Mouse (Mus musculus) embryonic facial prominence, embryonic 11.5 days (tissue): ENCODE results near the gene Atp6v0e2. TPM values are rescaled to one million over a fixed set of nuclear protein-coding genes. Genes with fewer than 3 reads are reported as not detected.
"Not testable (repeated sequence)": the region's sequence is repeated elsewhere in the genome, so short reads cannot be mapped to it uniquely, and the experiment has no call there.

Experiments
- ATAC-seq: fragments of 200-750 bp; cut with Nextera tagmentation; replicated peaks from 2 replicates; pipeline ENCODE4 v1.8.0; 2017; ENCODE audit warnings: low read depth; ENCODE audit not compliant: insufficient number of reproducible peaks, low FRiP score, low TSS enrichment
- DNase-seq: peaks from one replicate; pipeline ENCODE4 v3.0.0-alpha.2; 2015; ENCODE audit warnings: low spot score
- H3K27ac ChIP-seq: fragments of 300-500 bp; sonication (generic); replicated peaks from 2 replicates; pipeline ENCODE4 v1.5.1; 2014; ENCODE audit warnings: mild to moderate bottlenecking, low read depth, low read length, control low read depth
- H3K27me3 ChIP-seq: fragments of 300-500 bp; sonication (generic); 2 replicates; pipeline ENCODE4 v1.6.1; 2014; ENCODE audit warnings: mild to moderate bottlenecking, low read length, moderate library complexity, mixed read lengths; ENCODE audit not compliant: control insufficient read depth, insufficient read depth
- H3K36me3 ChIP-seq: fragments of 300-500 bp; sonication (generic); replicated peaks from 2 replicates; pipeline ENCODE4 v1.6.1; 2014; ENCODE audit warnings: low read depth, mild to moderate bottlenecking, low read length, moderate library complexity, mixed read lengths; ENCODE audit not compliant: control insufficient read depth, insufficient read depth
- H3K4me1 ChIP-seq: fragments of 300-500 bp; sonication (generic); 2 replicates; pipeline ENCODE4 v1.6.1; 2014; ENCODE audit warnings: low read length, mixed read lengths; ENCODE audit not compliant: control insufficient read depth, insufficient read depth
- H3K4me2 ChIP-seq: fragments of 300-500 bp; sonication (generic); 2 replicates; pipeline ENCODE4 v1.6.1; 2014; ENCODE audit warnings: low read depth, mild to moderate bottlenecking, control low read depth, low read length, moderate library complexity
- H3K4me3 ChIP-seq: fragments of 300-500 bp; sonication (generic); 2 replicates; pipeline ENCODE4 v1.5.1; 2014; ENCODE audit warnings: low read depth, low read length, control low read depth
- H3K9ac ChIP-seq: fragments of 300-500 bp; sonication (generic); replicated peaks from 2 replicates; pipeline ENCODE4 v1.6.1; 2014; ENCODE audit warnings: mild to moderate bottlenecking, control low read depth, low read length
- H3K9me3 ChIP-seq: fragments of 300-500 bp; sonication (generic); replicated peaks from 2 replicates; pipeline ENCODE4 v1.6.1; 2016; ENCODE audit warnings: mild to moderate bottlenecking, low read length, inconsistent platforms, mixed read lengths; ENCODE audit not compliant: control insufficient read depth
- WGBS: fragments of 180-500 bp; shearing (Covaris S2); extraction: QIAGEN DNeasy Blood & Tissue Kit; methylation state at CpG from one replicate; pipeline ENCODE4 v1.1.7; 2014; 5-methylcytosine and 5-hydroxymethylcytosine counted together
- polyA plus RNA-seq: library from polyadenylated mRNA; unstranded; fragments of >200 nt; fragmentation: Nextera tagmentation; extraction: Ambion mirVana; gene quantifications from 2 replicates; pipeline ENCODE4 v1.2.1, GENCODE M21; 2014

Gene Atp6v0e2
- polyA plus RNA-seq, 1 experiment from 2014 or later, result 18.9 TPM

- no peak overlapping the region for H3K27ac ChIP-seq
- H3K27me3 ChIP-seq, result no peaks in the 10 kb centered on the region
- DNase-seq (peak; percentile 88), ATAC-seq (peak; percentile 94)
- no peaks in the 10 kb centered on the region for H3K36me3 ChIP-seq
- H3K4me3 ChIP-seq, result peak overlapping the region; percentile 45
- WGBS, result under 1% methylated on average over 26 of the region's 26 CpGs
- H3K9me3 ChIP-seq, result no peaks in the 10 kb centered on the region
- H3K4me1 ChIP-seq, result no peaks in the 10 kb centered on the region
- peak overlapping the region; percentile 77 for H3K4me2 ChIP-seq
- H3K9ac ChIP-seq, result peak overlapping the region; percentile 61
Observed at GRCm38 (mm10) chr6:48504241-48504854, 33.1 kb upstream of the Atp6v0e2 start.

- Histone ChIP-seq H3K9ac (no peak overlapping the region), H3K4me1 (no peaks in the 10 kb centered on the region), H3K36me3 (no peaks in the 10 kb centered on the region), H3K27ac (no peak overlapping the region), H3K27me3 (no peaks in the 10 kb centered on the region), H3K4me2 (no peak overlapping the region), H3K4me3 (no peak overlapping the region), H3K9me3 (no peaks in the 10 kb centered on the region)
- ATAC-seq (no peak), DNase-seq (no peak)
- WGBS, result 83% methylated on average over 4 of the region's 4 CpGs
Observed at GRCm38 (mm10) chr6:48508087-48508486, 29.3 kb upstream of the Atp6v0e2 start.

- no peak overlapping the region for H3K27ac ChIP-seq
- H3K4me1 ChIP-seq, result no peaks in the 10 kb centered on the region
- H3K36me3 ChIP-seq, result no peaks in the 10 kb centered on the region
- H3K4me3 ChIP-seq, result no peak overlapping the region
- H3K4me2 ChIP-seq, result no peak overlapping the region
- no peaks in the 10 kb centered on the region for H3K27me3 ChIP-seq
- WGBS, result 81% methylated on average over 4 of the region's 4 CpGs
- no peak for DNase-seq
- H3K9ac ChIP-seq, result no peak overlapping the region
- no peaks in the 10 kb centered on the region for H3K9me3 ChIP-seq
- ATAC-seq, result no peak
Observed at GRCm38 (mm10) chr6:48510426-48510825, 27.0 kb upstream of the Atp6v0e2 start.

GRCm38 (mm10) chr6:48511861-48512260 lies 25.6 kb upstream of the Atp6v0e2 start:
- ATAC-seq (no peak), DNase-seq (no peak)
- H3K9ac ChIP-seq, result no peak overlapping the region
- no peaks in the 10 kb centered on the region for H3K4me1 ChIP-seq
- H3K4me2 ChIP-seq, result no peak overlapping the region
- no peaks in the 10 kb centered on the region for H3K36me3 ChIP-seq
- H3K27ac ChIP-seq, result no peak overlapping the region
- 89% methylated on average over 7 of the region's 7 CpGs for WGBS
- H3K27me3 ChIP-seq, result no peaks in the 10 kb centered on the region
- H3K9me3 ChIP-seq, result no peaks in the 10 kb centered on the region
- no peak overlapping the region for H3K4me3 ChIP-seq

GRCm38 (mm10) chr6:48524882-48525281 lies 12.5 kb upstream of the Atp6v0e2 start:
- H3K27me3 ChIP-seq, H3K4me2 ChIP-seq, H3K9ac ChIP-seq, DNase-seq, H3K4me3 ChIP-seq, H3K36me3 ChIP-seq, ATAC-seq, H3K9me3 ChIP-seq, H3K4me1 ChIP-seq, H3K27ac ChIP-seq: not testable (repeated sequence)
- 97% methylated on average over 12 of the region's 16 CpGs for WGBS

- no peak overlapping the region for H3K27ac ChIP-seq
- H3K36me3 ChIP-seq, result no peaks in the 10 kb centered on the region; the same call in 1 of the 2 replicates
- no peaks in the 10 kb centered on the region for H3K4me1 ChIP-seq
- H3K4me3 ChIP-seq, result no peak overlapping the region
- no peak overlapping the region for H3K4me2 ChIP-seq
- 93% methylated on average over 9 of the region's 9 CpGs for WGBS
- H3K9ac ChIP-seq, result no peak overlapping the region
- no peaks in the 10 kb centered on the region for H3K27me3 ChIP-seq
- no peaks in the 10 kb centered on the region for H3K9me3 ChIP-seq
- DNase-seq (no peak), ATAC-seq (no peak)
Observed at GRCm38 (mm10) chr6:48527901-48528300, 9.5 kb upstream of the Atp6v0e2 start.

GRCm38 (mm10) chr6:48529261-48529660 lies 8.2 kb upstream of the Atp6v0e2 start:
- H3K9ac ChIP-seq, result no peak overlapping the region
- DNase-seq (no peak), ATAC-seq (no peak)

GRCm38 (mm10) chr6:48529871-48530440 lies 7.5 kb upstream of the Atp6v0e2 start:
- 88% methylated on average over 16 of the region's 16 CpGs for WGBS
- no peak for DNase-seq
- Histone ChIP-seq H3K9ac (no peak overlapping the region), H3K4me3 (no peak overlapping the region), H3K27me3 (no peaks in the 10 kb centered on the region), H3K27ac (no peak overlapping the region), H3K36me3 (no peaks in the 10 kb centered on the region; the same call in 1 of the 2 replicates), H3K9me3 (no peaks in the 10 kb centered on the region), H3K4me2 (no peak overlapping the region), H3K4me1 (no peaks in the 10 kb centered on the region)
- ATAC-seq, result no peak

More at GRCm38 (mm10) chr6:48529261-48529660, 8.2 kb upstream of the Atp6v0e2 start:
- Histone ChIP-seq H3K4me1 (no peaks in the 10 kb centered on the region), H3K4me2 (no peak overlapping the region), H3K36me3 (no peaks in the 10 kb centered on the region; the same call in 1 of the 2 replicates), H3K27ac (no peak overlapping the region), H3K4me3 (no peak overlapping the region), H3K9me3 (no peaks in the 10 kb centered on the region), H3K27me3 (no peaks in the 10 kb centered on the region)
- 73% methylated on average over 14 of the region's 14 CpGs for WGBS
